Mouse (Mus musculus) stomach, embryonic 15.5 days (tissue): Measurements from ENCODE around the gene G430095P16Rik. TPM values are rescaled to one million over a fixed set of nuclear protein-coding genes. Genes with fewer than 3 reads are reported as not detected.

Source experiments
- ATAC-seq: fragments of 200-750 bp; cut with Nextera tagmentation; 2 replicates; pipeline ENCODE4 v1.8.0; 2017; ENCODE audit warnings: low read depth, moderate number of reproducible peaks, moderate TSS enrichment; ENCODE audit not compliant: insufficient read depth, low FRiP score
- H3K27ac ChIP-seq: fragments of 300-500 bp; sonication (generic); 2 replicates; pipeline ENCODE4 v1.5.1; 2015; ENCODE audit warnings: mild to moderate bottlenecking, inconsistent platforms
- H3K27me3 ChIP-seq: fragments of 300-500 bp; sonication (generic); replicated peaks from 2 replicates; pipeline ENCODE4 v1.6.1; 2015; ENCODE audit warnings: inconsistent platforms
- H3K36me3 ChIP-seq: fragments of 300-500 bp; sonication (generic); 2 replicates; pipeline ENCODE4 v1.6.1; 2015; ENCODE audit warnings: inconsistent platforms
- H3K4me1 ChIP-seq: fragments of 300-500 bp; sonication (generic); 2 replicates; pipeline ENCODE4 v1.6.1; 2015; ENCODE audit warnings: inconsistent platforms
- H3K4me2 ChIP-seq: fragments of 300-500 bp; sonication (generic); 2 replicates; pipeline ENCODE4 v1.6.1; 2015; ENCODE audit warnings: mild to moderate bottlenecking, inconsistent platforms
- H3K4me3 ChIP-seq: fragments of 300-500 bp; sonication (generic); replicated peaks from 2 replicates; pipeline ENCODE4 v1.5.1; 2015; ENCODE audit warnings: inconsistent platforms
- H3K9ac ChIP-seq: fragments of 300-500 bp; sonication (generic); 2 replicates; pipeline ENCODE4 v1.6.1; 2015; ENCODE audit warnings: inconsistent platforms
- H3K9me3 ChIP-seq: fragments of 300-500 bp; sonication (generic); 2 replicates; pipeline ENCODE4 v1.6.1; 2016; ENCODE audit warnings: inconsistent platforms
- WGBS: fragments of 180-500 bp; shearing (Covaris S2); methylation state at CpG from one replicate; pipeline ENCODE4 v1.1.7; 2015; 5-methylcytosine and 5-hydroxymethylcytosine counted together
- polyA plus RNA-seq: library from polyadenylated mRNA; unstranded; fragments of >200 nt; fragmentation: Nextera tagmentation; extraction: Ambion mirVana; gene quantifications from 2 replicates; pipeline ENCODE4 v1.2.1, GENCODE M21; 2015

Gene G430095P16Rik
- polyA plus RNA-seq, 1 experiment from 2014 or later, result 4.1 TPM

DNA sequence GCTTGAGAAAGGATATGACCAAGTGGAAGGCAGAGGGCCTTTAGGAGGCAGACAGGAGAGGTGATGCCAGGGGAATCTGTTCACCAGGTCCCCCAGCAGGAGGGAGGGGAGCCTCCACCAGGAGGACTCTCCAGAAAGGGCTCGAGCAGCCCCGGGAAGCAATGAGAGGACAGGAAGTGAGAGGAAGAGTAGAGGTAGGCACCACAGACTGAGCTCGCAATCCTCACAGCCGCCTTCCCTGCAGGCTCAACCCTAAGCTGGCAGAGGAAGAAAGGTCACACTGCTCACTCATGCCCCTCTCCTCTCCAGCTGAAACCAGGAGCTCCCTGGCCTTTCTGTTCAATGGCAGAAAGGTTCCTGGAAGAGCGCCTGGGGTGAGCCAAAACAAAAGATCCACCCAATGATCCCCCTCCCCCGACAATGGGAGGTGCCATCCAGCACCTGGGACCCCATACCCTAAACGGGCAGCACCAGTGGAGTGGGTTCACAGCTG lies 52.9 kb downstream of the G430095P16Rik start:
- Histone ChIP-seq H3K27ac (peak overlapping the region; percentile 90), H3K4me2 (peak overlapping the region; percentile 49), H3K36me3 (peaks cover 4% of the 10 kb centered on the region; the same call in 1 of the 2 replicates), H3K9ac (no peak overlapping the region), H3K9me3 (no peaks in the 10 kb centered on the region), H3K4me1 (peaks cover 52% of the 10 kb centered on the region), H3K27me3 (peaks cover 40% of the 10 kb centered on the region), H3K4me3 (no peak overlapping the region)
- 29% methylated on average over 7 of the region's 7 CpGs for WGBS
- ATAC-seq, result no peak

Other genes with a start within 250 kb of the G430095P16Rik start
- gene Ier2, start 60.2 kb upstream of the G430095P16Rik start, polyA plus RNA-seq, result 86.4 and 90.3 TPM in 2 replicates
- 56.2 and 63.9 TPM in 2 replicates for gene Trmt1, start 36.7 kb upstream of the G430095P16Rik start, polyA plus RNA-seq
- 15.8 and 17.4 TPM in 2 replicates for gene Nacc1, start 35.1 kb upstream of the G430095P16Rik start, polyA plus RNA-seq
- gene Lyl1, start 21.6 kb upstream of the G430095P16Rik start, polyA plus RNA-seq, result 7.1 and 9.7 TPM in 2 replicates
- gene Nfix, start 77.3 kb downstream of the G430095P16Rik start, polyA plus RNA-seq, result 28.7 and 29.3 TPM in 2 replicates
- 6.3 and 6.9 TPM in 2 replicates for gene Dand5, start 99.8 kb downstream of the G430095P16Rik start, polyA plus RNA-seq
- gene Gadd45gip1, start 108.5 kb downstream of the G430095P16Rik start, polyA plus RNA-seq, result 52.7 and 54.5 TPM in 2 replicates
- gene Rad23a, start 117.7 kb downstream of the G430095P16Rik start, polyA plus RNA-seq, result 115 and 130 TPM in 2 replicates
- gene Calr, start 123.9 kb downstream of the G430095P16Rik start, polyA plus RNA-seq, result 938 and 1,051 TPM in 2 replicates
- gene Farsa, start 134.0 kb downstream of the G430095P16Rik start, polyA plus RNA-seq, result 89.5 and 90.1 TPM in 2 replicates
- 56.1 and 63.7 TPM in 2 replicates for gene Syce2, start 149.1 kb downstream of the G430095P16Rik start, polyA plus RNA-seq
- gene Gcdh, start 170.9 kb downstream of the G430095P16Rik start, polyA plus RNA-seq, result 42.6 and 45.9 TPM in 2 replicates
- 14.8 and 39.3 TPM in 2 replicates for gene Klf1, start 178.9 kb downstream of the G430095P16Rik start, polyA plus RNA-seq
- gene Dnase2a, start 185.6 kb downstream of the G430095P16Rik start, polyA plus RNA-seq, result 12.3 and 14.2 TPM in 2 replicates
- gene Mast1, start 214.4 kb downstream of the G430095P16Rik start, polyA plus RNA-seq, result 1.9 and 2.2 TPM in 2 replicates
- 0.28 and 0.64 TPM in 2 replicates for gene Rtbdn, start 224.0 kb downstream of the G430095P16Rik start, polyA plus RNA-seq
- gene Gm49661, start 246.4 kb downstream of the G430095P16Rik start, polyA plus RNA-seq, result not detected in 2 replicates
- 637 and 677 TPM in 2 replicates for gene Prdx2, start 246.6 kb downstream of the G430095P16Rik start, polyA plus RNA-seq
- gene Rnaseh2a, start 246.8 kb downstream of the G430095P16Rik start, polyA plus RNA-seq, result 112 and 113 TPM in 2 replicates